Mouse (Mus musculus): Measurements from ENCODE around the gene Zfp830. TPM values are rescaled to one million over a fixed set of nuclear protein-coding genes. Genes with fewer than 3 reads are reported as not detected.

Zfp830 gene
- polyA plus RNA-seq, 1 experiment: 9.5 TPM

DNA sequence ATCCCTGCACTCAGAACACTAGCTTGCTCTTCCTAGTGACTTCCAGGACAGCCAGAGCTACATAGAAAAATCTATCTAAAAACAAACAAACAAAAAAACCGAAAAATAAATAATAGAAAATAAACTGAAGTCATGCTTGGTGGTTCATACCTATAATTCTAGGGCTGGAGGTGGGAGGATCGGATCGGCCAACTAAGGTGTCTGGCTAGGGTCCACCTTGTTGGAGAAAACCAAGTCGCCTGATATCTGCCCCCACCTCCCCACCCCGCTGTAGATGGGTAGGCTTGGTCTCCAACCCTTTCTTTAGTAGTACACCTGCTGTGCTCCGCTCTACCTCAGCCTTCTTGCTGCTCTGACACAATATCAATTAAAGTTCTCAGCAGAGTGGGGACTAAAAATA lies 18.1 kb downstream of the Zfp830 start:
- Histone ChIP-seq H3K27ac (replicated peaks; ENCODE audit: low read depth, low read length) (no peak overlapping the region), H3K4me1 (ENCODE audit: control insufficient read depth, insufficient read depth, insufficient read length, low read length) (peaks cover 4% of the 10 kb centered on the region; the same call in 1 of the 2 replicates), H3K4me3 (ENCODE audit: insufficient read depth, low read depth, low read length) (peak overlapping the region; percentile 98)

DNA sequence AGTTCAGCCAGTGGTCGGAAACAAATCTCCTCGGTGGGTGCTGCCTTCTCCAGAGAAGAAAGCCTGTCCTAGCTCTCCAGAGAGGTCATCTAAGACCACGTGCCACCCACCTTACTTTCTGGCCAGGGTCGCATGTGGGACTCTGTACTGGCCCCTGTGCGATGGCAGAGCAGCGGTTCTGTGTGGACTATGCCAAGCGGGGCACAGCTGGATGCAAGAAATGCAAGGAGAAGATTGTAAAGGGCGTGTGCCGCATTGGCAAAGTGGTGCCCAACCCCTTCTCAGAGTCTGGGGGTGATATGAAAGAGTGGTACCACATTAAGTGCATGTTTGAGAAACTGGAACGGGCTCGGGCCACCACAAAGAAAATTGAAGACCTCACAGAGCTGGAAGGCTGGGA lies 19.3 kb downstream of the Zfp830 start:
- H3K27ac ChIP-seq (replicated peaks; ENCODE audit: low read depth, low read length): no peak overlapping the region
- H3K4me1 ChIP-seq (ENCODE audit: control insufficient read depth, insufficient read depth, insufficient read length, low read length): peaks cover 4% of the 10 kb centered on the region; the same call in 1 of the 2 replicates
- no peak overlapping the region for H3K4me3 ChIP-seq (ENCODE audit: insufficient read depth, low read depth, low read length)

DNA sequence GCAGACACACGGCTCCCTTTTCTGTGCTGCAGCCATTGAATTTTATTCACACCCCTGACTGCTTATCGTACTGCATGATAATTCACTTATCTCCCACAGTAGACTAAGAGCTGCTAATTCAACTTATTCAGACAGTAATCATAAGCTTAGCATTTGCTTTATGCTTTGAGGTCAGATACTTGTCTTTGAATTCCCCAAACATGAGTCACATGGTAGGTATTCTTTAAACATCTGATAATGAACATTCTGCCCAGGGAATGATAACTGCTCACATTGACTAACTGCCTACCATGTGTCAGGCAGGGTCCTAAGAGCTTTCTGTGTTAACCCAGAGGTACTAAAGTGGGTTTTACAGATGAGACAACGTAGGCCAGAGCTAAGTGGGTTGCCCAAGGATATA lies 42.5 kb downstream of the Zfp830 start:
- Histone ChIP-seq H3K4me1 (ENCODE audit: control insufficient read depth, insufficient read depth, insufficient read length, low read length) (no peaks in the 10 kb centered on the region), H3K27ac (replicated peaks; ENCODE audit: low read depth, low read length) (no peak overlapping the region), H3K4me3 (ENCODE audit: insufficient read depth, low read depth, low read length) (no peak overlapping the region)

DNA sequence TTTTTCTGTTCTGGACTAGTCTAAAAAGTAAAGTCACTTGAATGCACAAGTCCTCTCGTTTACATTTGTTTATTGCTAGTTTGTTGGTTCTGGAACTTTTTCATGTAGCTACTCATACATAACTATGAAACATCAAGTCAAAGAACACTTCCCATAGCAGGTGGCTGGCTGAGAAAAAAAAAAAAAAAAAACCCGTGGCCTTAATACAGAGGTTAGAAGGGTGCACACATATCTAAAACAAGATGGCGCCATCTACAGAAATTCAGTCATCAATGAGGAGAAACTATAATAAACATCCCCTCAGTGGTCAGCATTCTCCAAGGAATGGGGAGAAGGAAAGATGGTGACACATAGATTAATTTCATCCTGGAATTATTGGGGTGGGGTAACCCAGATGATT lies 43.2 kb downstream of the Zfp830 start:
- H3K27ac ChIP-seq (replicated peaks; ENCODE audit: low read depth, low read length): no peak overlapping the region
- no peak overlapping the region for H3K4me3 ChIP-seq (ENCODE audit: insufficient read depth, low read depth, low read length)
- H3K4me1 ChIP-seq (ENCODE audit: control insufficient read depth, insufficient read depth, insufficient read length, low read length): no peaks in the 10 kb centered on the region

DNA sequence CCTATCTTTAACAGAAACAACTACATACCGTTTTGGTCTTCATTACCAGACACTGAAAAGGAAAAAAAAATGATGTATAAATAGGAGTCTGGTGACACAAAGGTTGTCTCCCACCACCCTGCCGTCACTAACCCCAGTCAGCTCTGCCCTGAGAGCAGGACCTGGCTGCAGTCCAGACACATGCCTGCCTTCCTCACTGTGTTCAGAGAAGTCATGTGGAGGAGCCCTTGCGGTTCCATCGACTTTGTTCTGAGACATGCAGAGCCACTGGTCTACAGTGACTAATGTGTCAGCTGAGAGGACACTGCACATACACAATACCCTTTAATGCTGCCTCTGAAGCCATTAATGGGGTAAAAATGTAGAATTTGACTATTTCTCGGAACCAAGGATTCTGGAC lies 44.3 kb downstream of the Zfp830 start:
- Histone ChIP-seq H3K27ac (replicated peaks; ENCODE audit: low read depth, low read length) (no peak overlapping the region), H3K4me3 (ENCODE audit: insufficient read depth, low read depth, low read length) (no peak overlapping the region), H3K4me1 (ENCODE audit: control insufficient read depth, insufficient read depth, insufficient read length, low read length) (no peaks in the 10 kb centered on the region)

Other genes starting within 250 kb of the Zfp830 start
- 0.58 and 0.91 TPM in 2 replicates for gene Cct6b, start within 50 bp of the Zfp830 start, polyA plus RNA-seq (2012; ENCODE audit: insufficient read depth, insufficient read length, missing spikeins)
- gene Lig3, start 16.8 kb downstream of the Zfp830 start, polyA plus RNA-seq (2012; ENCODE audit: insufficient read depth, insufficient read length, missing spikeins): 3.7 and 5.2 TPM in 2 replicates
- gene Rffl, start 106.9 kb downstream of the Zfp830 start, polyA plus RNA-seq (2012; ENCODE audit: insufficient read depth, insufficient read length, missing spikeins): 4.3 and 6.3 TPM in 2 replicates
- gene Rad51d, start 126.3 kb downstream of the Zfp830 start, polyA plus RNA-seq (2012; ENCODE audit: insufficient read depth, insufficient read length, missing spikeins): 13.4 and 21.8 TPM in 2 replicates
- 0.79 TPM in 1 of 2 replicates, not detected in the other for gene Fndc8, start 127.8 kb downstream of the Zfp830 start, polyA plus RNA-seq (2012; ENCODE audit: insufficient read depth, insufficient read length, missing spikeins)
- gene Nle1, start 144.1 kb downstream of the Zfp830 start, polyA plus RNA-seq (2012; ENCODE audit: insufficient read depth, insufficient read length, missing spikeins): 3.8 and 6.7 TPM in 2 replicates
- gene Unc45b, start 146.2 kb downstream of the Zfp830 start, polyA plus RNA-seq (2012; ENCODE audit: insufficient read depth, insufficient read length, missing spikeins): 9.1 and 14.2 TPM in 2 replicates
- gene Slfn5, start 187.0 kb downstream of the Zfp830 start, polyA plus RNA-seq (2012; ENCODE audit: insufficient read depth, insufficient read length, missing spikeins): 28.7 and 30.4 TPM in 2 replicates
- 0.55 and 0.92 TPM in 2 replicates for gene Slfn9, start 227.5 kb downstream of the Zfp830 start, polyA plus RNA-seq (2012; ENCODE audit: insufficient read depth, insufficient read length, missing spikeins)

Data from brown adipose tissue, adult 24 weeks (tissue).